Mouse (Mus musculus): Measurements from ENCODE around the gene Gpkow.

- no peak for TF ChIP-seq GATA1 (IDR thresholded peaks at IDR 0.05; ENCODE audit: borderline replicate concordance, low read length)
- no peak for TF ChIP-seq FLI1 (IDR thresholded peaks at IDR 0.05; ENCODE audit: low read length)
These were observed 37.9 kb upstream of the Gpkow start for GRCm38 (mm10) chrX:7658785-7659589.
